Mouse (Mus musculus) myocyte (in vitro differentiated cells): ENCODE data around the gene Dclk2. TPM values are rescaled to one million over a fixed set of nuclear protein-coding genes. Genes with fewer than 3 reads are reported as not detected.
A peak's percentile ranks its signal among the peaks of the same experiment; 100 is the strongest.

ENCODE experiments used
- H3K27me3 ChIP-seq: one replicate; pipeline ENCODE4 v1.6.1; 2011; ENCODE audit not compliant: control insufficient read depth, insufficient read depth, insufficient read length
- H3K36me3 ChIP-seq: one replicate; pipeline ENCODE4 v1.6.1; 2011; ENCODE audit not compliant: control insufficient read depth, insufficient read depth
- H3K4me2 ChIP-seq: one replicate; pipeline ENCODE4 v1.6.1; 2011; ENCODE audit warnings: low read depth, control low read depth
- H3K4me3 ChIP-seq: one replicate; pipeline ENCODE4 v1.5.1; 2011; ENCODE audit warnings: mild to moderate bottlenecking, control low read depth, moderate library complexity
- H3K79me2 ChIP-seq: one replicate; pipeline ENCODE4 v1.6.1; 2011; ENCODE audit not compliant: control insufficient read depth, insufficient read depth
- H3ac ChIP-seq: one replicate; pipeline ENCODE4 v1.6.1; 2011; ENCODE audit not compliant: control insufficient read depth, insufficient read length
- CEBPB ChIP-seq: IDR thresholded peaks from 2 replicates; pipeline ENCODE4 v1.6.1; 2011; ENCODE audit warnings: mild to moderate bottlenecking, moderate library complexity; ENCODE audit not compliant: poor library complexity, insufficient read depth, severe bottlenecking
- E2F4 ChIP-seq: IDR thresholded peaks from one replicate; pipeline ENCODE4 v1.6.1; 2011; ENCODE audit warnings: mild to moderate bottlenecking, control low read depth, moderate library complexity; ENCODE audit not compliant: insufficient read depth
- MAX ChIP-seq: IDR thresholded peaks from one replicate; pipeline ENCODE4 v1.6.1; 2011; ENCODE audit warnings: low read depth, mild to moderate bottlenecking, control low read depth
- MYOD1 ChIP-seq, 3 experiments: IDR thresholded peaks; one replicate each; pipeline ENCODE4 v1.6.1; 2011; ENCODE audit warnings: control low read depth in 2 of 3, low read depth in 2 of 3, mild to moderate bottlenecking in 2 of 3, moderate library complexity in 1 of 3; ENCODE audit not compliant: insufficient read length in 2 of 3, control insufficient read depth in 1 of 3
- MYOG ChIP-seq, 3 experiments: IDR thresholded peaks; one replicate each; pipeline ENCODE4 v1.6.1; 2011; ENCODE audit warnings: control low read depth in 2 of 3, low read depth in 2 of 3, mild to moderate bottlenecking in 2 of 3; ENCODE audit not compliant: insufficient read length in 2 of 3, control insufficient read depth in 1 of 3, insufficient read depth in 1 of 3
- POLR2A ChIP-seq: IDR thresholded peaks from one replicate; pipeline ENCODE4 v1.6.1; 2011; ENCODE audit warnings: low read depth, mild to moderate bottlenecking, control low read depth, moderate library complexity; ENCODE audit not compliant: insufficient read length
- POLR2AphosphoS2 ChIP-seq: IDR thresholded peaks from one replicate; pipeline ENCODE4 v1.6.1; 2011; ENCODE audit warnings: low read depth, control low read depth; ENCODE audit not compliant: insufficient read length
- REST ChIP-seq: IDR thresholded peaks from one replicate; pipeline ENCODE4 v1.6.1; 2011; ENCODE audit warnings: mild to moderate bottlenecking, control low read depth, moderate library complexity; ENCODE audit not compliant: insufficient read depth, insufficient read length
- SRF ChIP-seq: IDR thresholded peaks from one replicate; pipeline ENCODE4 v1.6.1; 2011; ENCODE audit warnings: low read depth; ENCODE audit not compliant: control insufficient read depth, insufficient read length
- TCF12 ChIP-seq: IDR thresholded peaks from one replicate; pipeline ENCODE4 v1.6.1; 2011; ENCODE audit warnings: mild to moderate bottlenecking, control low read depth; ENCODE audit not compliant: poor library complexity, insufficient read depth, severe bottlenecking
- TCF3 ChIP-seq: IDR thresholded peaks from one replicate; pipeline ENCODE4 v1.6.1; 2011; ENCODE audit warnings: low read depth, control low read depth; ENCODE audit not compliant: insufficient read length
- USF1 ChIP-seq: IDR thresholded peaks from one replicate; pipeline ENCODE4 v1.6.1; 2011; ENCODE audit warnings: low read depth, mild to moderate bottlenecking, control low read depth, moderate library complexity
- polyA plus RNA-seq: library from polyadenylated mRNA; unstranded; fragments of >200 nt; fragmentation: generic; extraction: Trizol; gene quantifications from one replicate; pipeline ENCODE4 v1.2.1, GENCODE M21; 2012; ENCODE audit warnings: missing spikeins

Dclk2 gene
- polyA plus RNA-seq, 1 experiment = 1.8 TPM

DNA sequence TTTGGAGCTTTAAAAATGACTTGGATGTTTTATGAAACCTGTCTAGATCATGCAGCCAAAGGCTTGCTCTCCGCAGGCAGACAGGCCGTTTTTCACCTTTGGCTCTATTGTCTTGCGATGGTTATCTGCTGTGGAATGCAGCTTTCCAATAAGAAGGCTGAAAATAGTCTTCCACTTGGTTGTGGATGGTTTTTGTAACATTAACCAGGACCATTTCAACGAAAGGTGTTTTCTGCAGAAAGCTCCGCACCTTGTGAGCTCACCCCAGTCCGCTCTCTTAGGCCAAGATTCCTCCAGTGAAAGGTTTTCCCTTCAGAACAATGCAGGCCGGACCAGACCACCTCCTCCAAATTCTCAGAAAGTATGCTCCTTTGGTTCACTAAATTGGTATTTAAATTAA is 160.2 kb downstream of the Dclk2 start:
- no peaks in the 10 kb centered on the region for H3K27me3 ChIP-seq
- H3ac ChIP-seq = no peak overlapping the region
- no peaks in the 10 kb centered on the region for H3K79me2 ChIP-seq
- no peaks in the 10 kb centered on the region for H3K36me3 ChIP-seq
- H3K4me2 ChIP-seq = no peak overlapping the region
- no peak overlapping the region for H3K4me3 ChIP-seq
- TF ChIP-seq USF1 (no peak), POLR2AphosphoS2 (no peak), SRF (no peak), E2F4 (no peak), CEBPB (no peak), POLR2A (no peak), MAX (no peak), REST (no peak), TCF12 (no peak), MYOD1 (IDR thresholded peaks at IDR 0.05; ENCODE audit: control insufficient read depth in 1 of 3, insufficient read length in 2 of 3, low read depth in 2 of 3) (no peak), MYOG (IDR thresholded peaks at IDR 0.05; ENCODE audit: control insufficient read depth in 1 of 3, insufficient read depth in 1 of 3, insufficient read length in 2 of 3, low read depth in 2 of 3) (no peak), TCF3 (no peak)

GRCm38 (mm10) chr3:86759834-86760233 is 160.8 kb downstream of the Dclk2 start:
- Histone ChIP-seq H3ac (no peak overlapping the region), H3K79me2 (no peaks in the 10 kb centered on the region), H3K4me3 (no peak overlapping the region), H3K36me3 (no peaks in the 10 kb centered on the region), H3K27me3 (no peaks in the 10 kb centered on the region), H3K4me2 (no peak overlapping the region)
- TF ChIP-seq MYOG (IDR thresholded peaks at IDR 0.05; ENCODE audit: control insufficient read depth in 1 of 3, insufficient read depth in 1 of 3, insufficient read length in 2 of 3, low read depth in 2 of 3) (no peak), USF1 (no peak), E2F4 (no peak), CEBPB (no peak), POLR2A (no peak), TCF12 (no peak), REST (no peak), TCF3 (no peak), POLR2AphosphoS2 (no peak), SRF (no peak), MYOD1 (IDR thresholded peaks at IDR 0.05; ENCODE audit: control insufficient read depth in 1 of 3, insufficient read length in 2 of 3, low read depth in 2 of 3) (no peak), MAX (no peak)

DNA sequence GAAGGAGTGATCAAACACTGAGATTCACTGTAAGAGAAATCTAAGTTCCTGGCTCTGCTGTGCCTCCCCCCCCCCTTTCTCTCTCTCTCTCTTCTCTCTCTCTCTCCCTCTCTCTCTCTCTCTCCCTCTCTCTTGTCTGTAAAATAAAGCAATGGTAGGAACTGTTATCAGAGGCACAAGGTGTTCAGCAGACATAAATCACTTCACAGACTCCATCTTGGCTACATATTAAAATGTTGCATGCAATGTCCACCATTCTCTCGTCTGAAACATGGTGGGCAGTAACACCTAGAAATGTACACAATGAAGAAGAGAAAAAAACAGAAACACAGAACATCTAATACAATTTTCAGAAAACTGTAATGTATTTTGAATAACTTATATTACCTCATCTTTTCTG is 161.3 kb downstream of the Dclk2 start:
- H3K27me3 ChIP-seq = no peaks in the 10 kb centered on the region
- no peaks in the 10 kb centered on the region for H3K79me2 ChIP-seq
- peak overlapping the region; percentile 44 for H3K4me2 ChIP-seq
- no peak for TF ChIP-seq MAX
- TF ChIP-seq E2F4 = no peak
- TF ChIP-seq MYOD1 (IDR thresholded peaks at IDR 0.05; ENCODE audit: control insufficient read depth in 1 of 3, insufficient read length in 2 of 3, low read depth in 2 of 3) = no peak
- TF ChIP-seq REST = no peak
- no peak for TF ChIP-seq TCF12
- TF ChIP-seq MYOG (IDR thresholded peaks at IDR 0.05; ENCODE audit: control insufficient read depth in 1 of 3, insufficient read depth in 1 of 3, insufficient read length in 2 of 3, low read depth in 2 of 3) = no peak
- TF ChIP-seq POLR2AphosphoS2 = no peak
- no peak for TF ChIP-seq USF1
- TF ChIP-seq SRF = no peak
- TF ChIP-seq POLR2A = no peak
- no peak for TF ChIP-seq TCF3
- TF ChIP-seq CEBPB = no peak
- H3K36me3 ChIP-seq = no peaks in the 10 kb centered on the region
- H3ac ChIP-seq = no peak overlapping the region
- no peak overlapping the region for H3K4me3 ChIP-seq

GRCm38 (mm10) chr3:86758727-86759126 is 161.9 kb downstream of the Dclk2 start:
- Histone ChIP-seq H3K27me3 (no peaks in the 10 kb centered on the region), H3K79me2 (no peaks in the 10 kb centered on the region), H3K4me3 (no peak overlapping the region), H3K4me2 (peak overlapping the region; percentile 44), H3ac (no peak overlapping the region), H3K36me3 (no peaks in the 10 kb centered on the region)
- TF ChIP-seq REST (no peak), MYOD1 (IDR thresholded peaks at IDR 0.05; ENCODE audit: control insufficient read depth in 1 of 3, insufficient read length in 2 of 3, low read depth in 2 of 3) (no peak), MYOG (IDR thresholded peaks at IDR 0.05; ENCODE audit: control insufficient read depth in 1 of 3, insufficient read depth in 1 of 3, insufficient read length in 2 of 3, low read depth in 2 of 3) (no peak), E2F4 (no peak), POLR2A (no peak), TCF3 (no peak), USF1 (no peak)

DNA sequence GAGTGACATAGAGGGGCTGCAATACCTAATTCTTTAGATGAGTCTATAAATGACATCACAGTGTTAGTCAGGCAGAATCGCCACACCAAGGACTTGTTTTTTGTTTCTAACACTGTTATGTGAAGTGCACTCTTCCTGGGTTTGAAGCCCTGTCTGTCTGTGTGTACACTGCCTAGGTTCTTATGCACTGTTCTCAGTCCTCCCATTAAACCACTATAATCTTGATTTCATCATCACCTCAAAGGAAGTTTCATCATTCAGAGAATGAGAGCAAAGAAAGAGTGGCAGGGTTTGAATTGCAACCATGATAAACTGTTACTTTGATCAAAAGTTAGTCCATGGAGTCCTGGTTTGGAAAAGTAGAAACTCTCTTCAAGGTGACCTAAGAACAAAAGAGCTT is 164.1 kb downstream of the Dclk2 start:
- Histone ChIP-seq H3K4me3 (no peak overlapping the region), H3ac (no peak overlapping the region), H3K36me3 (no peaks in the 10 kb centered on the region), H3K27me3 (no peaks in the 10 kb centered on the region), H3K4me2 (no peak overlapping the region), H3K79me2 (no peaks in the 10 kb centered on the region)
- TF ChIP-seq TCF3 = no peak
- no peak for TF ChIP-seq POLR2A
- no peak for TF ChIP-seq SRF
- TF ChIP-seq POLR2AphosphoS2 = no peak
- TF ChIP-seq TCF12 = no peak
- no peak for TF ChIP-seq REST
- TF ChIP-seq E2F4 = no peak
- no peak for TF ChIP-seq MAX
- no peak for TF ChIP-seq CEBPB
- TF ChIP-seq USF1 = no peak
- no peak for TF ChIP-seq MYOG (IDR thresholded peaks at IDR 0.05; ENCODE audit: control insufficient read depth in 1 of 3, insufficient read depth in 1 of 3, insufficient read length in 2 of 3, low read depth in 2 of 3)
- TF ChIP-seq MYOD1 (IDR thresholded peaks at IDR 0.05; ENCODE audit: control insufficient read depth in 1 of 3, insufficient read length in 2 of 3, low read depth in 2 of 3) = no peak
